Mouse (Mus musculus): ENCODE measurements around the gene Sh2d6. TPM values are rescaled to one million over a fixed set of nuclear protein-coding genes. Genes with fewer than 3 reads are reported as not detected.

The Sh2d6 gene
- polyA plus RNA-seq, 2 experiments = not detected

GRCm38 (mm10) chr6:72520904-72521303 lies 603 bp downstream of the Sh2d6 start:
- no peaks in the 10 kb centered on the region for H3K9me3 ChIP-seq (ENCODE audit: control insufficient read depth, low read length)
- 73% methylated on average over 5 of the region's 5 CpGs for WGBS (ENCODE audit: insufficient replicate concordance)
- no peak overlapping the region for H3K27ac ChIP-seq
- H3K4me1 ChIP-seq (replicated peaks; ENCODE audit: control insufficient read depth in 2 of 2, insufficient read depth in 2 of 2, low read length in 1 of 2) = no peaks in the 10 kb centered on the region
- DNase-seq (ENCODE audit: low read depth in 3 of 3, low spot score in 3 of 3) (no peak), ATAC-seq (ENCODE audit: insufficient read depth) (no peak)
- no peaks in the 10 kb centered on the region for H3K36me3 ChIP-seq (replicated peaks; ENCODE audit: control insufficient read depth, insufficient read depth, low read depth)
- H3K9ac ChIP-seq (replicated peaks) = no peak overlapping the region
- no peaks in the 10 kb centered on the region for H3K27me3 ChIP-seq (ENCODE audit: control insufficient read depth, insufficient read depth, low read length)
- TF ChIP-seq CTCF (IDR thresholded peaks at IDR 0.05; ENCODE audit: low read depth) (no peak), EP300 (IDR thresholded peaks at IDR 0.05; ENCODE audit: low read depth) (no peak)
- H3K4me2 ChIP-seq (ENCODE audit: low read depth) = no peak overlapping the region
- no peak overlapping the region for H3K4me3 ChIP-seq (ENCODE audit: insufficient read depth in 1 of 2, low read depth in 2 of 2, low read length in 2 of 2)

- Histone ChIP-seq H3K27me3 (ENCODE audit: control insufficient read depth, insufficient read depth, low read length) (no peaks in the 10 kb centered on the region), H3K4me2 (ENCODE audit: low read depth) (no peak overlapping the region), H3K9me3 (ENCODE audit: control insufficient read depth, low read length) (no peaks in the 10 kb centered on the region), H3K27ac (no peak overlapping the region), H3K4me1 (replicated peaks; ENCODE audit: control insufficient read depth in 2 of 2, insufficient read depth in 2 of 2, low read length in 1 of 2) (no peaks in the 10 kb centered on the region), H3K36me3 (replicated peaks; ENCODE audit: control insufficient read depth, insufficient read depth, low read depth) (no peaks in the 10 kb centered on the region), H3K9ac (replicated peaks) (no peak overlapping the region), H3K4me3 (ENCODE audit: insufficient read depth in 1 of 2, low read depth in 2 of 2, low read length in 2 of 2) (no peak overlapping the region)
- DNase-seq (ENCODE audit: low read depth in 3 of 3, low spot score in 3 of 3) (no peak), ATAC-seq (ENCODE audit: insufficient read depth) (no peak)
- 31% methylated on average over 10 of the region's 10 CpGs for WGBS (ENCODE audit: insufficient replicate concordance)
- TF ChIP-seq CTCF (IDR thresholded peaks at IDR 0.05; ENCODE audit: low read depth) = no peak
Measured at GRCm38 (mm10) chr6:72519892-72520663, 1.4 kb downstream of the Sh2d6 start.

- 53% methylated on average over 8 of the region's 8 CpGs for WGBS (ENCODE audit: insufficient replicate concordance)
- DNase-seq (ENCODE audit: low read depth in 3 of 3, low spot score in 3 of 3) (no peak), ATAC-seq (ENCODE audit: insufficient read depth) (no peak)
- Histone ChIP-seq H3K4me2 (ENCODE audit: low read depth) (no peak overlapping the region), H3K9me3 (ENCODE audit: control insufficient read depth, low read length) (no peaks in the 10 kb centered on the region), H3K36me3 (replicated peaks; ENCODE audit: control insufficient read depth, insufficient read depth, low read depth) (no peaks in the 10 kb centered on the region), H3K9ac (replicated peaks) (no peak overlapping the region), H3K27me3 (ENCODE audit: control insufficient read depth, insufficient read depth, low read length) (no peaks in the 10 kb centered on the region), H3K27ac (no peak overlapping the region), H3K4me3 (ENCODE audit: insufficient read depth in 1 of 2, low read depth in 2 of 2, low read length in 2 of 2) (no peak overlapping the region), H3K4me1 (replicated peaks; ENCODE audit: control insufficient read depth in 2 of 2, insufficient read depth in 2 of 2, low read length in 1 of 2) (no peaks in the 10 kb centered on the region)
- TF ChIP-seq EP300 (IDR thresholded peaks at IDR 0.05; ENCODE audit: low read depth) = no peak
- TF ChIP-seq CTCF (IDR thresholded peaks at IDR 0.05; ENCODE audit: low read depth) = no peak
Measured at GRCm38 (mm10) chr6:72519303-72519702, 2.2 kb downstream of the Sh2d6 start.

GRCm38 (mm10) chr6:72518842-72519241 lies 2.7 kb downstream of the Sh2d6 start:
- DNase-seq (ENCODE audit: low read depth in 3 of 3, low spot score in 3 of 3) = no peak
- Histone ChIP-seq H3K9me3 (ENCODE audit: control insufficient read depth, low read length) (no peaks in the 10 kb centered on the region), H3K36me3 (replicated peaks; ENCODE audit: control insufficient read depth, insufficient read depth, low read depth) (no peaks in the 10 kb centered on the region), H3K9ac (replicated peaks) (no peak overlapping the region), H3K4me2 (ENCODE audit: low read depth) (no peak overlapping the region), H3K4me3 (ENCODE audit: insufficient read depth in 1 of 2, low read depth in 2 of 2, low read length in 2 of 2) (no peak overlapping the region), H3K27me3 (ENCODE audit: control insufficient read depth, insufficient read depth, low read length) (no peaks in the 10 kb centered on the region), H3K27ac (no peak overlapping the region), H3K4me1 (replicated peaks; ENCODE audit: control insufficient read depth in 2 of 2, insufficient read depth in 2 of 2, low read length in 1 of 2) (no peaks in the 10 kb centered on the region)
- WGBS (ENCODE audit: insufficient replicate concordance) = 69% methylated on average over 1 of the region's 1 CpGs
- ATAC-seq (ENCODE audit: insufficient read depth) = no peak
- TF ChIP-seq EP300 (IDR thresholded peaks at IDR 0.05; ENCODE audit: low read depth) (no peak), CTCF (IDR thresholded peaks at IDR 0.05; ENCODE audit: low read depth) (no peak)

GRCm38 (mm10) chr6:72515644-72516043 lies 5.9 kb downstream of the Sh2d6 start:
- Histone ChIP-seq H3K9ac (replicated peaks) (no peak overlapping the region), H3K27me3 (ENCODE audit: control insufficient read depth, insufficient read depth, low read length) (no peaks in the 10 kb centered on the region), H3K4me3 (ENCODE audit: insufficient read depth in 1 of 2, low read depth in 2 of 2, low read length in 2 of 2) (no peak overlapping the region), H3K27ac (no peak overlapping the region), H3K4me2 (ENCODE audit: low read depth) (no peak overlapping the region), H3K36me3 (replicated peaks; ENCODE audit: control insufficient read depth, insufficient read depth, low read depth) (no peaks in the 10 kb centered on the region), H3K9me3 (ENCODE audit: control insufficient read depth, low read length) (no peaks in the 10 kb centered on the region), H3K4me1 (replicated peaks; ENCODE audit: control insufficient read depth in 2 of 2, insufficient read depth in 2 of 2, low read length in 1 of 2) (peaks cover 9 to 12% of the 10 kb centered on the region in 2 experiments)
- no peak for TF ChIP-seq CTCF (IDR thresholded peaks at IDR 0.05; ENCODE audit: low read depth)
- TF ChIP-seq EP300 (IDR thresholded peaks at IDR 0.05; ENCODE audit: low read depth) = no peak
- DNase-seq (ENCODE audit: low read depth in 3 of 3, low spot score in 3 of 3) = no peak
- ATAC-seq (ENCODE audit: insufficient read depth) = no peak
- 78% methylated on average over 6 of the region's 6 CpGs for WGBS (ENCODE audit: insufficient replicate concordance)

Measured in liver, embryonic 14.5 days (tissue).